Mouse (Mus musculus) right cerebral cortex, adult 2 months (tissue): ENCODE data around the gene Pdcd5.

Source experiments
- DNase-seq, 2 experiments: peaks; one replicate each; pipeline ENCODE4 v3.0.0; 2021 to 2022; ENCODE audit warnings: low spot score in 2 of 2

Pdcd5 gene

GRCm38 (mm10) chr7:35646317-35647081, 822 bp downstream of the Pdcd5 start:
- peak in 1 of 2 experiments; percentile 16 for DNase-seq

DNA sequence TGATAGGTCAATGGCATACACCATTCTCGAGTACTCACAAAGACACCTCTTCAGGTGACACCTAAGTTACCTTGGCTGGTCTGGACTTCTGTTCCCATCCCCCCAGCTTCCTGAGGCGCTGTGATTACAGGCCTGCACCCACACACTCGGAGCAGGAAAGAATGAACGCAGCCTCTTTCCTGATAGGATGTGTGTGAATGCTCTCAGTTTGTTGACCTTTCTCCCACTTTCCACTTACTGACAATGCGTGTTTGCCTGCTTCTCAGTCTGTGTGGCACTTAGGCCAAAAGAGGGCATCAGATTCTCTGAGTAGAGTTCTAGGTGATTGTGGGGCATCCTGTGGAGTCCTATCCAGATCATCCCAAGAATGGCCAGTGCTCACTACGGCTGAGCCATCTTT, 7.2 kb downstream of the Pdcd5 start:
- DNase-seq: no peak

GRCm38 (mm10) chr7:35636874-35637273, 10.4 kb downstream of the Pdcd5 start:
- peak in 1 of 2 experiments; percentile 40 for DNase-seq

GRCm38 (mm10) chr7:35636229-35636628, 11.1 kb downstream of the Pdcd5 start:
- peak; percentile 57 to 58 for DNase-seq

DNA sequence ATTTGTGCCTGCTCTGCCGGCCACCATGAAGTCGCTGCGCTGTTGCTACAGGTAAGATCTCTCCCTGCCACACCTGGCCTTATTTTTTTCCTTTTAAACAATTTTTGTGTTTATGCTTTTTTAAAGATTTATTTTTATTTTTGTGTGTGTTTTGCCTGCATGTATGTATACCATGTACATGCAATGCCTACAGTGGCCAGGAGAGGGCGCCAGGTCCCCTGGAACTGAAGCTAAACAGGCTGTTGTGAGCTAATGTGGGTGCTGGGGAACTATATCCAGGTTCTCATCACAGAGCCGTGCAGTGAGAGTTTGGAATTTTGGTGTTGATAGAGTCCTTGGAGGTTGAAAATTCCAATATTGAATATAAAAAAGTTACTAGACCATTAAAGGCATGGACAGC, 18.8 kb downstream of the Pdcd5 start:
- DNase-seq: peak in 1 of 2 experiments; percentile 18

DNA sequence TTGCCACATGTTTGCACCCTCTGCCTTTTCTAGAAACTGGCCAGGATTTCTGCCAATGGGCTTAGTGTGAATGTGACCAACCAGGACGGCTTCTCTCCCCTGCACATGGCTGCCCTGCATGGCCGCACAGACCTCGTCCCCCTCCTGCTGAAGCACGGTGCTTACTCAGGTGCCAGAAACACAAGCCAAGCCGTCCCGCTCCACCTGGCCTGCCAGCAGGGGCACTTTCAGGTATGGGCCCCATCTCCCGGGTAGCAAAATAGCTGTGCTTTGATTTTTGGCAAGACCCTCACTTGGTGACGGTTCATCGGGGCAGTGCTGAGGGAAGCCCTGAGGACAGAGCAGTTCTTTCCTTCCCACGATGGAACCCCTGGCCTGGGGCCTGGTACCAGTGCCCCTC, 19.9 kb downstream of the Pdcd5 start:
- no peak for DNase-seq

GRCm38 (mm10) chr7:35626038-35626437, 21.3 kb downstream of the Pdcd5 start:
- DNase-seq: no peak

- DNase-seq: no peak
Observed at GRCm38 (mm10) chr7:35622626-35623025, 24.7 kb downstream of the Pdcd5 start.

GRCm38 (mm10) chr7:35617513-35617912, 29.8 kb downstream of the Pdcd5 start:
- no peak for DNase-seq

GRCm38 (mm10) chr7:35609245-35609644, 38.1 kb downstream of the Pdcd5 start:
- DNase-seq: no peak

DNA sequence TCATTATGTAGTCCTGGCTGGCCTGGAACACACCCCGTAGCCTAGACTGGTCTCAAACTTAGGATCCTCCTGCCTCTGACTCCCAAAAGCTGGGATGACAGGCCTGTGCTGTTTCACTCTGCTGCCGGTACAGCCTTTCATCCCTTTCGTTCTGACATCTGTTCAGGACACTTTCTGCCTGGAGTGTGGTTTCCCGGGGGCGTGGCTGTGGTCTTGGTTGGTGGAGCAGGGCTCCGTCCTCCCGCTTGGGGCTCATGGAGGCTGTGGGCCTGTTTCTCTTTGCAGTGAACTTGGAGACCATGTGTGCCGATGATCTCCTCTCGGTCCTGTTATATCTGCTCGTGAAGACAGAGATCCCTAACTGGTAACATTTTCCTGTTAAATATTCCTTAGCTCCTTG, 40.5 kb downstream of the Pdcd5 start:
- DNase-seq: no peak

- no peak for DNase-seq
Observed at GRCm38 (mm10) chr7:35602766-35603165, 44.6 kb downstream of the Pdcd5 start.

DNA sequence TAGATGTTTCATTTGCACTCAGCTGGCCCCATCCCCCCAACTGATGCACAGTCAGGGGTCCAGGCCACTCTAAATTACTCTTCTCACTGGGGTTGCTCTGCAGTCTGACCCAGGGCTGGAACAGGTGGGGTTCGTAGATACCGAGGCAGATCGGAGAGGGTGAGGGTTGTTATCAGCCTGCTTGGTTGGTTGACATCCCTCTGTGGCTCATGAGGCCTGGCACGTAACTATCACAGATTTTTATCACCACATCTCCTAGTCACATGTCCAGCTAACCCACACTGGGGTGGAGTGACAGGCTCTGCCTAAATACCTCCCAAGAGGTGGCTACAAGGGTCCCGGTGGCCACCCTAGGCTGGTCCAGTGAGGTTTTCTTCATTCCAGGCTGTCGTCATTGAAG, 46.2 kb downstream of the Pdcd5 start:
- no peak for DNase-seq

DNA sequence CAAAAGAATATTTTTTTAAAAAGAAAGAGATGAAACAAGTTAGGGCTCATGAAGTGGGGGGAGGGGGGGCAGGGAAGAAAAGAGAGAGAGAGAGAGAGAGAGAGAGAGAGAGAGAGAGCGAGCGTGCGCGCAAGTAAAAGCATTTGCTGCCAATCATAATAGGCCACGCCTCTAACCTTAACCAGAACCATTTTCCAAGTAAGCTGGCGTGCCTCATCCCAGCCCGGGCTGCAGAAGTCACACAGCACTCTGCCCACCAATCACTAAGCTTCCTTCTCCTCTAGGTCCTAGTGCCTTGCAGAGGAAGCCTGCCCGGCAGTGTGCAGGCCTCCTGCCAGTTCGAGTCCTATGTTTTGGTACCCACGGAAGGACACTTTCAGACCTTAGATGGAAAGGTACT, 47.3 kb downstream of the Pdcd5 start:
- no peak for DNase-seq

DNA sequence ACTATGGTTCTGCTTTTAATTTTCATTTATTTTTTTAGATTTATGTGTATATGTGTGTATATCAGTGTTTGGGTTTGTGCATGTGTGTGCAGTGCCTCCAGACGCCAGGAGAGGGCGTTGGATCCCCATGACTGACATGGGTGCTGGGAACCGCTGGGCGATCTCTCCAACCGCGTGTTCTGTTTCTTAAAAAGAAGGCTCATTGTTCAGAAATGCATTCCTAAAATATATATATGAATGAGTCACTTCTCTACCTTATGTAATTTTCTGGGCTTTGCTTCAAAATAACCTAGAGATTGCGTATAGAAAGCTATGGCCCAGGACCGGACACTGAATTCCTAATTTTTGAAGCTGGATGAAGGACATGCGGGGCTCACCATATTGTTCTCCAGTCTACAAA, 47.8 kb downstream of the Pdcd5 start:
- DNase-seq: peak; percentile 23 to 28

GRCm38 (mm10) chr7:35594311-35594710, 53.0 kb downstream of the Pdcd5 start:
- DNase-seq: no peak
